Mouse (Mus musculus): ENCODE measurements around the gene Usp11. TPM values are rescaled to one million over a fixed set of nuclear protein-coding genes. Genes with fewer than 3 reads are reported as not detected.

Usp11 gene
- 6.5 and 6.6 TPM in 2 replicates for polyA plus RNA-seq (2012; rRNA removed)

DNA sequence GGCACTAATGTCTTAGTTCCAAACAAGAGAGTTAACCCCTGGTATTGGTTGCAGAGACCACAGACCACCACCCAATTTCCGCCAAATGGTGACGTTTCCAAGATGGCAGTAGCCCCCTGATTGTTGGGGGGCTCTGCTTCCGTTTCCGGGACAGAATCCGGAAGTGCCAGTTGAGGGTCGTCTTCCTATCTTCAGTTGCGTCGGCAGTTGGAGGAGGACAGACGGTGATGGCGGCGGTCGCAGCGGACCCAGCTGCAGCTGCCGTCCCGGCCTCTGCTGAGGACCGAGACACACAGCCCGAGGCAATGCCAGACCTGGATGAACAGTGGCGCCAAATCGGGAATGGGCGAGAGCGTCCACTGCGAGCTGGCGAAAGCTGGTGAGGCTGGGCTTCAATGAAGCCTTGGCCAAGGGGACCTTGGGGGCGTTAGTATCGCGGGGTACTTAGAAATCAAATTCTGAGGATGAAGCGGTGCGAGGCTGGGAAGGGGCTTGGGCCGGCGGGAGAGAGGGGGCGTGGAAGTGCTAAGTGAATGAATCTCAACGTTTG is at the start of gene Usp11:
Usp11 (plus strand) TSS at position 166 of the 550 bp plus-strand sequence.

DNA sequence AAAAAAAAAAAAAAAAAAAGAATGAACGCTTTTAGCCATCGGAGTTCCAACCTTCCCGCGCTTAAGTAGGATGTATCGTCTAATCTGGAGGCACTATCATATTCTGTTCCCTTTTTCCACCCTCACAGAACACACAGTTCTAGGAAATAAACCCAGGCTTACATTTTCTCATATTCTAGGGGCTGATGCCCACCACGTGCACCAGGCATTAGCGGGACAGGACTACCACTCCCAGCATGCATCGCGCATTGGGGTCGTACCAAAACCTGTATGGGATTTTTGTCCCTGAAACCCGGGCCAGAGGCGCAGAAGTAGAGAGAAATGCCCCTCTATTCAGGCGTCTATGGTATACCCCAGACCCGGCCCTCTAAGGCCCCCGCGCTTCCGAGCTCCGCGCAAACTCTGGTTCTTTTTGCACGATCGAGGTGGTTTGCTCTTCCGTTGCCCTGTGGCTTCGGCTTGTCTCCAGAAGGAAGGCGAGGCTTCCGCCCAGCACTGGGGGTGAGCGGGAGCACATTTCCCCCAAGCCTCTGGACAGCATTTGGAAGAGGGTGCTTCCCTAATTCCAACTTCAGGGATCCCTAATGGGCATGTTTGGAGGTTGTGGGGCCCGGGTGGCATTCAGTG is 45.6 kb upstream of the Usp11 start, which contains the start of gene Uba1:
Uba1 (plus strand) TSS at position 301 of the 627 bp plus-strand sequence.

DNA sequence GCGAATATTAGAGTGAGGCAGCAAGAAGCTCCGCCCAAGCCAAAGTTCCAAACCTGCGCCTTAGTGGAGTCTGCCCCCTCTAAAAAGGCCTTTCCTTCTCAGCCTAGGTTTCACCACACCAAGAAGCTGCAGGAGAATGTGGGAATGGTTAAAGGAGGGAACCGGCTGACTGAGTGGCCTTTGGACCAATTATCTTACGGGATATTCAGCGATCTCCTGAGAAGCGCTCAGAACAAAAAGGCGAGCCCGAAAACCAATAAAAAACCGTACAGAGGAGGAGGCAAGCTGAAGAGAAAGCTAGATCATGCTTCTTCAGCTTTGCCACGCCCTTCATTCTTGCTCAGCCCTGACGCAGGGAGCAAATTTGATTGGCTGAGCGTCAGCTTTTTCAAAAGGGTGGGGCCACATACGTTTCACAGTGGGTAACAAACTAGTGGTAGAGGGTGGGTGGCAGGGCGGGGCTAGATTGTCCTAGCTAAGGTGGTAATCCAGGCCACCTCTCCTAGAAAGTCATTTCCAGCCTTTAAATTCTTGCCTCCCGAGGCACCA is 16.1 kb upstream of the Usp11 start, which contains the start of gene Cdk16:
Cdk16 (plus strand) TSS at position 436 of the 549 bp plus-strand sequence.

Other genes starting within 250 kb of the Usp11 start
- 85.5 and 100.0 TPM in 2 replicates for gene Rgn, start 154.1 kb upstream of the Usp11 start, polyA plus RNA-seq (2012; rRNA removed)
- 24.0 and 26.6 TPM in 2 replicates for gene Rbm10, start 86.4 kb upstream of the Usp11 start, polyA plus RNA-seq (2012; rRNA removed)
- 91.7 and 98.5 TPM in 2 replicates for gene Ndufb11, start 86.3 kb upstream of the Usp11 start, polyA plus RNA-seq (2012; rRNA removed)
- gene Uba1, start 45.6 kb upstream of the Usp11 start, polyA plus RNA-seq (2012; rRNA removed), result 75.9 and 89.4 TPM in 2 replicates
- 41.7 and 47.0 TPM in 2 replicates for gene Cdk16, start 16.0 kb upstream of the Usp11 start, polyA plus RNA-seq (2012; rRNA removed)
- gene Araf, start 93.9 kb downstream of the Usp11 start, polyA plus RNA-seq (2012; rRNA removed), result 36.1 and 38.7 TPM in 2 replicates
- gene Timp1, start 166.3 kb downstream of the Usp11 start, polyA plus RNA-seq (2012; rRNA removed), result 1.4 and 2.1 TPM in 2 replicates
- 0.01 and 0.03 TPM in 2 replicates for gene Syn1, start 217.1 kb downstream of the Usp11 start, polyA plus RNA-seq (2012; rRNA removed)
- gene Cfp, start 227.6 kb downstream of the Usp11 start, polyA plus RNA-seq (2012; rRNA removed), result 14.6 and 19.4 TPM in 2 replicates
- gene Elk1, start 246.7 kb downstream of the Usp11 start, polyA plus RNA-seq (2012; rRNA removed), result 1.7 and 2.1 TPM in 2 replicates